Mouse (Mus musculus) MEL (cell line): ENCODE results near the gene Cdh4.

ENCODE experiments used
- CTCF ChIP-seq, 3 experiments: IDR thresholded peaks in 2 of 3; conservative IDR thresholded peaks in 1 of 3; 2 replicates each; pipeline ENCODE4 v1.5.1; 2011 to 2012; ENCODE audit warnings: low read length in 3 of 3, low read depth in 2 of 3, mild to moderate bottlenecking in 2 of 3, improper control_type of control experiment in 1 of 3, inconsistent platforms in 1 of 3, mixed read lengths in 1 of 3, moderate library complexity in 1 of 3; ENCODE audit not compliant: control insufficient read depth in 1 of 3, insufficient read depth in 1 of 3, poor library complexity in 1 of 3, severe bottlenecking in 1 of 3
- EP300 ChIP-seq, 2 experiments: IDR thresholded peaks; 2 replicates each; pipeline ENCODE4 v1.6.1; 2011; ENCODE audit warnings: improper control_type of control experiment in 2 of 2, low read length in 2 of 2, low read depth in 1 of 2, mild to moderate bottlenecking in 1 of 2
- GATA1 ChIP-seq: IDR thresholded peaks from 2 replicates; pipeline ENCODE4 v1.6.1; 2011; ENCODE audit warnings: low read depth, low read length, improper control_type of control experiment
- HCFC1 ChIP-seq: IDR thresholded peaks from 2 replicates; pipeline ENCODE4 v1.6.1; 2012; ENCODE audit warnings: low read depth, mild to moderate bottlenecking, inconsistent platforms, low read length, improper control_type of control experiment, moderate library complexity
- JUND ChIP-seq: IDR thresholded peaks from 2 replicates; pipeline ENCODE4 v1.6.1; 2011; ENCODE audit warnings: low read depth, mild to moderate bottlenecking, improper control_type of control experiment, low read length
- POLR2A ChIP-seq, 2 experiments: IDR thresholded peaks; 2 replicates each; pipeline ENCODE4 v1.6.1; 2011 to 2012; ENCODE audit warnings: low read length in 2 of 2, mild to moderate bottlenecking in 2 of 2, control low read depth in 1 of 2, improper control_type of control experiment in 1 of 2, low read depth in 1 of 2, moderate library complexity in 1 of 2; ENCODE audit not compliant: control insufficient read depth in 1 of 2, insufficient read depth in 1 of 2, poor library complexity in 1 of 2
- POLR2AphosphoS5 ChIP-seq: IDR thresholded peaks from 2 replicates; pipeline ENCODE4 v1.6.1; 2012; ENCODE audit warnings: low read depth, borderline replicate concordance, mild to moderate bottlenecking, inconsistent platforms, low read length, moderate library complexity, mixed read lengths
- SMC3 ChIP-seq: IDR thresholded peaks from 2 replicates; pipeline ENCODE4 v1.6.1; 2011; ENCODE audit warnings: low read depth, low read length, improper control_type of control experiment
- UBTF ChIP-seq: IDR thresholded peaks from 2 replicates; pipeline ENCODE4 v1.6.1; 2012; ENCODE audit warnings: low read depth, mild to moderate bottlenecking, inconsistent platforms, low read length, improper control_type of control experiment, moderate library complexity, borderline replicate concordance; ENCODE audit not compliant: insufficient read depth
- USF2 ChIP-seq, 2 experiments: IDR thresholded peaks; 2 replicates each; pipeline ENCODE4 v1.6.1; 2011 to 2012; ENCODE audit warnings: improper control_type of control experiment in 2 of 2, low read length in 2 of 2, borderline replicate concordance in 1 of 2, inconsistent platforms in 1 of 2, low read depth in 1 of 2, mild to moderate bottlenecking in 1 of 2; ENCODE audit not compliant: insufficient read depth in 1 of 2
- ZNF384 ChIP-seq: IDR thresholded peaks from 2 replicates; pipeline ENCODE4 v1.6.1; 2012; ENCODE audit warnings: low read depth, mild to moderate bottlenecking, inconsistent platforms, low read length, improper control_type of control experiment

- no peak for TF ChIP-seq HCFC1
- no peak for TF ChIP-seq ZNF384
- no peak for TF ChIP-seq UBTF
- TF ChIP-seq JUND, result no peak
- TF ChIP-seq CTCF (IDR thresholded peaks at IDR 0.05 in 2 of 3, conservative IDR thresholded peaks at IDR 0.05 in 1 of 3; ENCODE audit: control insufficient read depth in 1 of 3, insufficient read depth in 1 of 3, low read depth in 2 of 3, low read length in 3 of 3, poor library complexity in 1 of 3, severe bottlenecking in 1 of 3), result no peak
- no peak for TF ChIP-seq USF2 (IDR thresholded peaks at IDR 0.05; ENCODE audit: borderline replicate concordance in 1 of 2, insufficient read depth in 1 of 2, low read depth in 1 of 2, low read length in 2 of 2)
- TF ChIP-seq POLR2AphosphoS5, result no peak
- no peak for TF ChIP-seq POLR2A (IDR thresholded peaks at IDR 0.05; ENCODE audit: control insufficient read depth in 1 of 2, insufficient read depth in 1 of 2, low read depth in 1 of 2, low read length in 2 of 2, poor library complexity in 1 of 2)
- no peak for TF ChIP-seq SMC3
- no peak for TF ChIP-seq GATA1
- TF ChIP-seq EP300 (IDR thresholded peaks at IDR 0.05; ENCODE audit: low read depth in 1 of 2, low read length in 2 of 2), result no peak
Observed at GRCm38 (mm10) chr2:179448256-179448655, 6.0 kb downstream of the Cdh4 start.
